In the genomic region with DNA sequence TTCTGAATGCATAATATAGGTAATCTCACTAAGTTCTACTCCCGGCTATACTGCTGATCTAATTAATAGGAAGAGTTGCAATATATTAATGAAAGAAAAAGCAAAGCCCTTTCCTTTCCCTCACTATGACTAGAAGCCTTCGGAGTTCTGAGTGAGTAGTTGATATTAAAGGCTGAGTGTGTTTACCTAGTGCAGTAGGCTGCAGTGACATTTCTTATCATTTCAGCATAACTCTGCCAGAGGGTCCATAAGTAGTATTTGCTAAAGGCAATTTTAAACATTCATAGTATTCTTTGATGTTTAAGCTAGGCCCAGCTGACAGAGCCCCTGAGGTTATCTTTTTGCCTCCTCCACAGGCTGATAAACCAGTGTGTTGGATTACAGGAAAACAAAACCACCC, we compare ENCODE assay signal across 18 mouse cellular contexts.
"Had no signal": no experiment of that assay in that cellular context is flagged by ENCODE, and none has a peak within 500 bp of the region (broad histone marks: within the 10 kb centered on the region; RNA-seq: fewer than 3 reads in every experiment).

No protein-coding gene starts in this region.

- H3K27me3 ChIP-seq: liver, embryonic 13.5 days; liver, embryonic 15.5 days; megakaryocyte, embryonic 14.5 days; neural tube, embryonic 13.5 days; neural tube, embryonic 15.5 days; stomach, embryonic 15.5 days had no signal

- H3K27ac ChIP-seq: liver, embryonic 13.5 days; liver, embryonic 15.5 days; macrophage; neural tube, embryonic 13.5 days; neural tube, embryonic 15.5 days; stomach, embryonic 15.5 days had no signal

- DNase-seq: liver; liver, embryonic 13.5 days; liver, postnatal 0 days; lung, adult 2 months; lung, postnatal 14 days; lung, postnatal 36 days; right cerebral cortex, postnatal 14 days; thymus, adult 18-20 months; thymus, postnatal 14 days; thymus, postnatal 36 days had no signal

- H3K4me3 ChIP-seq: liver, embryonic 13.5 days; liver, embryonic 15.5 days; megakaryocyte, embryonic 14.5 days; myocyte; neural tube, embryonic 13.5 days; neural tube, embryonic 15.5 days; stomach, embryonic 15.5 days had no signal

- H3K9ac ChIP-seq: liver, embryonic 13.5 days; liver, embryonic 15.5 days; liver, postnatal 0 days; neural tube, embryonic 13.5 days; neural tube, embryonic 15.5 days; stomach, embryonic 15.5 days had no signal

- ATAC-seq: liver, postnatal 0 days had no signal

- H3K36me3 ChIP-seq: liver, embryonic 13.5 days; liver, embryonic 15.5 days; neural tube, embryonic 13.5 days; neural tube, embryonic 15.5 days; stomach, embryonic 15.5 days had no signal

- H3K9me3 ChIP-seq: liver, embryonic 13.5 days; liver, embryonic 15.5 days; megakaryocyte, embryonic 14.5 days; neural tube, embryonic 13.5 days; neural tube, embryonic 15.5 days; stomach, embryonic 15.5 days had no signal

- H3K4me1 ChIP-seq: liver, embryonic 13.5 days; liver, embryonic 15.5 days; neural tube, embryonic 13.5 days; neural tube, embryonic 15.5 days; stomach, embryonic 15.5 days had no signal

- H3K4me2 ChIP-seq: liver, embryonic 11.5 days; liver, embryonic 13.5 days; liver, embryonic 15.5 days; neural tube, embryonic 13.5 days; neural tube, embryonic 15.5 days; stomach, embryonic 15.5 days had no signal
